Mouse (Mus musculus) splenic B cell, adult 2 months (primary cell): ENCODE results near the gene Snx9.
A peak's percentile ranks its signal among the peaks of the same experiment; 100 is the strongest.

ENCODE experiments used
- DNase-seq: peaks from one replicate; pipeline ENCODE4 v3.0.0-alpha.2; 2011; ENCODE audit warnings: low read depth, low spot score
- H3K27me3 ChIP-seq: 2 replicates; pipeline ENCODE4 v1.6.1; 2012; ENCODE audit warnings: mild to moderate bottlenecking, low read length, moderate library complexity, mixed read lengths; ENCODE audit not compliant: control insufficient read depth, poor library complexity, insufficient read depth, severe bottlenecking
- H3K36me3 ChIP-seq: 2 replicates; pipeline ENCODE4 v1.6.1; 2012; ENCODE audit warnings: mild to moderate bottlenecking, low read length, moderate library complexity, mixed read lengths; ENCODE audit not compliant: control insufficient read depth, poor library complexity, insufficient read depth, severe bottlenecking

The Snx9 gene

GRCm38 (mm10) chr17:5958636-5959035 is 117.5 kb downstream of the Snx9 start:
- Histone ChIP-seq H3K27me3 (0 out of 2 replicates have a peak, but pooled peaks cover 2% of the 10 kb centered on the region), H3K36me3 (no peaks in the 10 kb centered on the region)
- no peak for DNase-seq

DNA sequence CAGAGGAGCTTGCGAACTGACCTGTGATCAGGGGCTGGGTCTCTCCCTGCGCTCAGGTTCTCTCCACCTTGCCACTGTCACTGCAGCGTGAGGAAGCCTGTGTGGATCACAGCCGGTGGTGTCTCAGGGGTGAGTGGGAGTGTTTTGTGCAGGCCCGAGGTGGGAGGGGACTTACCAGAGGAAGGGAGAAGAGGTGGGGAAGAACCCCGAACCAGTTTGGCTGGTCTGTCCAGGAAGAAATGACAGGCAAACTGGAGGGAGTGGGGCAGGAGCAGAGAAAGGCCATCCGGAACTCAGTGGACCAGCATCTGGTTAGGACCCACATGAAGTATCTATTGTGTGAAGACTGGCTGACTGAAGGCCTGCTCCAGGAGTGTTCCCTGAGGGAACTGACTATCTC is 118.0 kb downstream of the Snx9 start:
- 0 out of 2 replicates have a peak, but pooled peaks cover 2% of the 10 kb centered on the region for H3K27me3 ChIP-seq
- H3K36me3 ChIP-seq = no peaks in the 10 kb centered on the region
- no peak for DNase-seq

- Histone ChIP-seq H3K36me3 (no peaks in the 10 kb centered on the region), H3K27me3 (0 out of 2 replicates have a peak, but pooled peaks cover 2% of the 10 kb centered on the region)
- no peak for DNase-seq
These were observed 118.7 kb downstream of the Snx9 start for GRCm38 (mm10) chr17:5959802-5960201.

DNA sequence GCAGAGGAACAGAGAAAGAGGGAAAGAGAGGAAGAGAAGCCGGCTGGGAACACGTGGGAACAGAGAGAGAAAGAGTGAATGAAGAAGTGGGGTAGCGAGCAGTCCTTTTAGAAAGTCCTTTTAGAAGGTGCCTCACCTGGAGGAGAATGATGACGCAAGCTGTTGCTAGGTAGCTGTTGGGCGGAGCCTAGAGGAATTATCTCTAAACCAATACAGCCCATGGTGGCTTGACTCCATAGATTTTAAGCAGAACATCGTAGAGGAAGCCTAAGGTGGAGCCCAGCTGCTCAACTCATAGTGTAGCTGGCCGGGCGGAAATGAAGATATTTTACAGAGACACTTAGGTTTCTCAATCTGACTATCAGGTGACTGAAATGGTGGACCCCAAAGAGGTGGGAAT is 122.6 kb downstream of the Snx9 start:
- Histone ChIP-seq H3K27me3 (0 out of 2 replicates have a peak, but pooled peaks cover 2% of the 10 kb centered on the region), H3K36me3 (no peaks in the 10 kb centered on the region)
- DNase-seq = no peak

DNA sequence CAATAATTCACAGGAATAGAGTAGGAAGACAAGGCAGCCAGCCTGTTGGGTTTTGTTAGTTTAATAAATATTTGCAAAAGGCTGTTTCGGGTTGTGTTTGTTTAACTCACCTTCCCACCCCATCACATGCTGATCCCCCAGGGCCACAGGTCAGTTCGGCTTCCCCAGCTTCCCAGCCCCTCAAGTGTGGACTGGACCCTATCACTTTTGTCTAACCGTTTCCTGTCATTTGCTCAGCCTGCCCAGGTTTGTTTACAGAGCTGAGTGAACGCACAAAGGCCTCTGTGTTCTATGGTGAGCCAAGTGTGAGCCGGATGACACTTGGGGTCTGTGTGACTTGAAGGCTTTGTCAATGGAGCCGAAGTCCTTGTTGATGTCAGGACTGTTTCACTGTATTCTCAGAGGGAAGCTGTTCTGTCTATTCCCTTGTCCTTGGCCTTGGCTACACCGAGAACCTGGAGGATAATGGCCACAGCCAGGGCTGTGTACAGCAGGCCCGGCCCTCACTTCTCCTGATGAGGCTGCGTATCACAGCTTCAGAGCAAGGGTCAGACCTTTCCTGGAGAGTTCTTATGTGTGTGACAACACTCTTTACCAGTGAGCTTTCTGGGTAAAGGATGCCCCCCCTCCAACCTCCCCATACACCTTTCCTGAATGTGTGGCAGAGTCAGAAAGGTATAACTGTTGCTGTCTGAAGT is 124.1 kb downstream of the Snx9 start:
- no peaks in the 10 kb centered on the region for H3K36me3 ChIP-seq
- 0 out of 2 replicates have a peak, but pooled peaks cover 2% of the 10 kb centered on the region for H3K27me3 ChIP-seq
- no peak for DNase-seq

DNA sequence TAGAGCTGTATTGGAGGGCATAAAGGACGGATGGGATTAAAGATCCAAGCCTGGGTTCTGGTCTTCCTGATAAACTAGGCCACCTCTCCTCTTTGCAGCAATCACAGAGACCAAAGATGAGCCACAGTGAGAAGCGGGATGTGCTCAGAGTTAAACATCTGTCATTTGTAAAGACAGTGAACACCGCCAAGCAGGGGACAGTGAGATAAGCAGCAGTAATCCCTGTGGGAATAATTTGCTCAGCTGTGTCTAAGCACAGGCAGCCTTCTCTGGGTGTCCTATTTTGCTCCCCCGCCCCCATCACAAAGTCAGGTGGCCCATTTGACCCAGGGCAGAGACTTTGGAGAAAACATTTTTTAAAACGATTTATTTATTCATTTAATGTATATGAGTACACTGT is 125.6 kb downstream of the Snx9 start:
- DNase-seq = no peak
- no peaks in the 10 kb centered on the region for H3K36me3 ChIP-seq
- 0 out of 2 replicates have a peak, but pooled peaks cover 2% of the 10 kb centered on the region for H3K27me3 ChIP-seq

- H3K27me3 ChIP-seq = no peaks in the 10 kb centered on the region
- H3K36me3 ChIP-seq = no peaks in the 10 kb centered on the region
- peak; percentile 25 for DNase-seq
These were observed 127.4 kb downstream of the Snx9 start for GRCm38 (mm10) chr17:5968562-5968961.

GRCm38 (mm10) chr17:5969246-5969645 is 128.1 kb downstream of the Snx9 start:
- Histone ChIP-seq H3K36me3 (no peaks in the 10 kb centered on the region), H3K27me3 (no peaks in the 10 kb centered on the region)
- no peak for DNase-seq

DNA sequence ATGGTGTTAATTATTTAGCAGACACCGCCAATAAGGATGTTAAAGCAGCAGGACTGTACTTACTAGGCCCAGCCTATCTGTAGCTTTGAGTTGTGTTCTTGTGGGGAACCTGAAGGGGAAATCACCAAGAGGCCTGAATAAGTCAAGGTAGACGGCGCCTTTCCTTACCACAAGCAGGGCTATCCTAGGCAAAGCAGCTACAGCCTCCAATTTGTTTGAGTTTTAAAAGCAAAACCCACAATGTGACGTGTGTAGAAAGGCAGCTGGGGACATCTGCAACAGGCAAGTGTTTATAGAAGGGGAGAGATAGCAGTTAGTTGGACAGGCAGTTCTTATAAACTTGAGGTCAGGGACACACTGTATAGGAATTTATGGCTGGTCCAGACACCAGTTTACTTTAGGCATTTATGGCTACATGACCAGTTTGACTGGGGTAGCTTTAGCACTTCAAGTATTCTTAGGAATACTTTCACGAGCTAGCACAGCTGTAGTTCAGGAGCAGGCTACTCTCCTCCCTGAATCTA is 129.2 kb downstream of the Snx9 start:
- DNase-seq = no peak
- H3K36me3 ChIP-seq = no peaks in the 10 kb centered on the region

DNA sequence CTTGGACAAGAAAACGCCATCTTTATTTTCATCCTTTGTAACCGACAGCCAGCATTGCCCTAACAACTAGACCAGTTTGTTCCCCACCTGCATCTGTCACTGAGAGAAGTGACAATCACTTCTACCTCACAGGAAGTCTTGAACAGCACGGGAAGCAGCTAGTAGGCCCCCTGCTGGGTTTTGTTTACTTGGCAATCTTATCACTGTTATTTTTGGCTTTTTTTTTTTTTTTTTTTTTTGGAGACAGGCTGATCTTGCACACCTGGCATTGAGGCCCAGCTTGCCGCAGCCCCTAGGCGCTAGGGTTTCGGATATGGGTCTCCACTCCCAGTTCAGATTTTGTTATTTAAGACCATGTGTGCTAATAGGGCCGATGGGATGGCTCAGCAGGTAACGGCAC is 132.4 kb downstream of the Snx9 start:
- peak; percentile 31 for DNase-seq
- H3K27me3 ChIP-seq = no peaks in the 10 kb centered on the region
- no peaks in the 10 kb centered on the region for H3K36me3 ChIP-seq

More for the DNA sequence above, 129.2 kb downstream of the Snx9 start:
- no peaks in the 10 kb centered on the region for H3K27me3 ChIP-seq

DNA sequence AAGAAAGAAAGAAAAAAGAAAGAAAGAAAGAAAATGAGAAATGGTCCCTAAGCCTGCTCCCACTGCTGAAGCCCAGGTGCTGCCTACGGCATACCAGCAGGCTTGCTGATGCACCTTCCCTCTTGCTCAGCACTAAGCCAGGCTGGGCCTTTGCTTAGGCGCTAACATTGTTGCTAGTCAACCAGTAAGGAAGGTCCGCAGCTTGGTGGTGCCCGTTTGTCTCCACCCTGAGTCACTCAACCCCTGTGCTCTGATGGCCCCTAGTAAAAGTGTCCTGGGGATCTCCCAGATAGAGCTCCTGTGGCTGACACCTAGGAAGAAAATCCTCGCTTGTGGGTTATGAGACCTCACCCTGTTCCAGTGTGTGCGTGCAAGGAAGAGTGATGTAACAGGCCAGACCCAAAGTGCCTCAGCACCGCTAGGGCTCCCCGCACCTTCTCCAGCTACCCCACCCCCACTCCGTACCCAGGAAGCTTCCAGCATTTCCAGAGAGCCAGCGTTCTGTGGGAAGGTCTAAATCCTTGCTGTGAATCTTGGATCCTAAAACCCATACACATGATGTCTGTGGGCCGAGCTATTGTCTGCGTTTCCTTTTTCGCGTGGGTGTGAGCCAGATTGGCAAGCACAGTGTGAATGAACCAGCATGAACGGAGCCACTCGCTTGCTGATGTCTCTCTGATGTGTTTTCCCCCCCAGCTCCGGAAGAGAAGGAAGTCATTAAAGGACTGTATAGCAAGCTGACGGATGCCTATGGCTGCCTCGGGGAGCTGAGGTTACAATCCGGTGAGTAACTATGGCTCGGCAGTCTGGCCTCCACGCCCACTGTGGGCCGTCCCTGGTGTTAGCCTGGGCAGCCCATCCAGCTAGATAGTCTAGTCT is 134.2 kb downstream of the Snx9 start:
- peak; percentile 64 for DNase-seq
- H3K27me3 ChIP-seq = no peaks in the 10 kb centered on the region
- H3K36me3 ChIP-seq = no peaks in the 10 kb centered on the region

DNA sequence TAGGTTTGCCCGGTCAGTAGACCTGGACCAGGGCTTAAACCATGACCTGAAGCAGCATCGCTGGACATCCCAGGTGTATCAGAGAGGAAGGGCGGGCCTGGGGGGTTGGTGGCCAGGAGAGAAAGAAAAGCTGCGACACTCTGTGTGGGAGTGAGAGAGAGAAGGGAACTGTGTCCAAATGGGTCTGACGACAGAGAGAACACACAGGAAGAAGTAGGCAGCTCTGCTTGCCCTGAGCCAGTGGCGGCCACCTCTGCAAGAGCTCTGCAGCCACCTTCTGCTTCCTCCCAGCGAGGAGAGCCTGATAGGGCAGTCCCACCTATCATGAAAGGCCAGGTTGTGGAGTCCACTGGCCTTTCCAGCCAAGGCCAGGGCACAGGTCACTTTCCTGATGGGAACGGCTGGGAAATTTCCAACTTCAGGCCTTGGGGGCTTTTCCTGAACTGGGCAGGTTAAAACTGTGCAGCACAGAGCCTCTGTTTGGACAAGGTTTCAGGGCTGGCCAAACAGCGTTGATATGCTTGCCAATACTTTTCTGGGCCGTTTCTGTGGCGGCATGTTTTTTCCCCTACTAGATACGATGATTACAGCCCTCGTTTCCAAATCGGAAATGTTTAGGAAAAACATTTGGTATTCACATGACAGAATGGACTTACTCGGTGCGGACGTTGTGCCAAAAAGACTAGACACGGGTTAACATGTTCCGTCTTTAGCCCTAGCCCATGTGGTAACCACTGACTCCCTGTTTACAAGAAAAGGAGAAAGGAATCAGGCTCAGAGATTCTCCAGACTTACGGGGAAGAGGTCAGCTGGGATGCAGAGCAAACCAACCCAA is 135.3 kb downstream of the Snx9 start:
- peak; percentile 45 for DNase-seq
- Histone ChIP-seq H3K36me3 (no peaks in the 10 kb centered on the region), H3K27me3 (no peaks in the 10 kb centered on the region)

- no peaks in the 10 kb centered on the region for H3K27me3 ChIP-seq
- DNase-seq = no peak
- H3K36me3 ChIP-seq = no peaks in the 10 kb centered on the region
These were observed 136.2 kb downstream of the Snx9 start for GRCm38 (mm10) chr17:5977056-5977920.
